In genomic region chr2:59361350-59361780, GRCm38 (mm10) we compare ENCODE assay signal across 11 mouse cellular contexts.
A peak's percentile ranks its signal among the peaks of the same experiment; 100 is the strongest.
DNase-seq lines count a peak whose midpoint lies in the region; ATAC-seq lines count a peak whose summit lies in the region.
"Had no signal": no experiment of that assay in that cellular context is flagged by ENCODE, and none has a peak within 500 bp of the region (broad histone marks: within the 10 kb centered on the region; RNA-seq: fewer than 3 reads in every experiment).

No protein-coding gene starts in this region.

- 41% methylated on average over 4 of the region's 4 CpGs for WGBS in forebrain, embryonic 16.5 days
- WGBS in forebrain, embryonic 12.5 days = 40% methylated on average over 4 of the region's 4 CpGs
- 40% methylated on average over 4 of the region's 4 CpGs for WGBS in limb, embryonic 12.5 days
- 53% methylated on average over 4 of the region's 4 CpGs for WGBS in limb, embryonic 10.5 days
- 25% methylated on average over 4 of the region's 4 CpGs for WGBS in hindbrain, embryonic 12.5 days
- 35% methylated on average over 4 of the region's 4 CpGs for WGBS in neural tube, embryonic 15.5 days

- H3K27ac ChIP-seq in forebrain, embryonic 16.5 days (ENCODE audit: low read length) = 0 out of 2 replicates have a peak overlapping the region, but pooled peaks have one; percentile 33
- no peak overlapping the region for H3K27ac ChIP-seq in forebrain, embryonic 12.5 days
- peak overlapping the region; percentile 47; the same call in 1 of the 2 replicates for H3K27ac ChIP-seq in limb, embryonic 12.5 days
- H3K27ac ChIP-seq in limb, embryonic 10.5 days = no peak overlapping the region
- H3K27ac ChIP-seq in hindbrain, embryonic 12.5 days = 0 out of 2 replicates have a peak overlapping the region, but pooled peaks have one; percentile 9
- 0 out of 2 replicates have a peak overlapping the region, but pooled peaks have one; percentile 48 for H3K27ac ChIP-seq in neural tube, embryonic 15.5 days (replicated peaks)

- H3K36me3 ChIP-seq in forebrain, embryonic 16.5 days (ENCODE audit: control insufficient read depth, insufficient read depth) = no peaks in the 10 kb centered on the region
- no peaks in the 10 kb centered on the region for H3K36me3 ChIP-seq in forebrain, embryonic 12.5 days (replicated peaks)
- no peaks in the 10 kb centered on the region; the same call in 1 of the 2 replicates for H3K36me3 ChIP-seq in limb, embryonic 12.5 days
- H3K36me3 ChIP-seq in limb, embryonic 10.5 days = no peaks in the 10 kb centered on the region
- H3K36me3 ChIP-seq in hindbrain, embryonic 12.5 days = no peaks in the 10 kb centered on the region
- no peaks in the 10 kb centered on the region for H3K36me3 ChIP-seq in neural tube, embryonic 15.5 days

- H3K4me3 ChIP-seq in forebrain, embryonic 16.5 days (replicated peaks; ENCODE audit: low read length) = no peak overlapping the region
- H3K4me3 ChIP-seq in forebrain, embryonic 12.5 days (replicated peaks) = no peak overlapping the region
- no peak overlapping the region for H3K4me3 ChIP-seq in limb, embryonic 12.5 days (replicated peaks)
- no peak overlapping the region for H3K4me3 ChIP-seq in limb, embryonic 10.5 days
- no peak overlapping the region for H3K4me3 ChIP-seq in hindbrain, embryonic 12.5 days
- no peak overlapping the region for H3K4me3 ChIP-seq in neural tube, embryonic 15.5 days (replicated peaks)

- no peaks in the 10 kb centered on the region for H3K9me3 ChIP-seq in forebrain, embryonic 16.5 days (ENCODE audit: control insufficient read depth, low read length)
- H3K9me3 ChIP-seq in forebrain, embryonic 12.5 days = no peaks in the 10 kb centered on the region
- no peaks in the 10 kb centered on the region for H3K9me3 ChIP-seq in limb, embryonic 12.5 days
- H3K9me3 ChIP-seq in limb, embryonic 10.5 days (replicated peaks) = no peaks in the 10 kb centered on the region
- H3K9me3 ChIP-seq in hindbrain, embryonic 12.5 days (replicated peaks) = no peaks in the 10 kb centered on the region
- H3K9me3 ChIP-seq in neural tube, embryonic 15.5 days (replicated peaks) = no peaks in the 10 kb centered on the region

- H3K27me3 ChIP-seq in forebrain, embryonic 16.5 days (replicated peaks; ENCODE audit: control insufficient read depth, insufficient read depth, low read length) = no peaks in the 10 kb centered on the region
- H3K27me3 ChIP-seq in forebrain, embryonic 12.5 days = no peaks in the 10 kb centered on the region
- no peaks in the 10 kb centered on the region for H3K27me3 ChIP-seq in limb, embryonic 12.5 days
- H3K27me3 ChIP-seq in limb, embryonic 10.5 days (ENCODE audit: low read depth, poor library complexity, severe bottlenecking) = no peaks in the 10 kb centered on the region
- H3K27me3 ChIP-seq in hindbrain, embryonic 12.5 days = no peaks in the 10 kb centered on the region
- no peaks in the 10 kb centered on the region for H3K27me3 ChIP-seq in neural tube, embryonic 15.5 days (replicated peaks)

- H3K4me1 ChIP-seq in forebrain, embryonic 16.5 days (replicated peaks; ENCODE audit: control insufficient read depth, insufficient read depth, low read length) = 0 out of 2 replicates have a peak, but pooled peaks cover 3% of the 10 kb centered on the region
- 0 out of 2 replicates have a peak, but pooled peaks cover 4% of the 10 kb centered on the region for H3K4me1 ChIP-seq in forebrain, embryonic 12.5 days
- H3K4me1 ChIP-seq in limb, embryonic 12.5 days (replicated peaks) = peaks cover 7% of the 10 kb centered on the region; the same call in 1 of the 2 replicates
- no peaks in the 10 kb centered on the region; the same call in 1 of the 2 replicates for H3K4me1 ChIP-seq in limb, embryonic 10.5 days
- 0 out of 2 replicates have a peak, but pooled peaks cover 2% of the 10 kb centered on the region for H3K4me1 ChIP-seq in hindbrain, embryonic 12.5 days
- H3K4me1 ChIP-seq in neural tube, embryonic 15.5 days = peaks cover 20% of the 10 kb centered on the region

- no peak overlapping the region for H3K4me2 ChIP-seq in forebrain, embryonic 16.5 days (ENCODE audit: low read length)
- no peak overlapping the region for H3K4me2 ChIP-seq in forebrain, embryonic 12.5 days
- no peak overlapping the region for H3K4me2 ChIP-seq in limb, embryonic 12.5 days
- no peak overlapping the region for H3K4me2 ChIP-seq in hindbrain, embryonic 12.5 days (replicated peaks)
- no peak overlapping the region for H3K4me2 ChIP-seq in neural tube, embryonic 15.5 days

- H3K9ac ChIP-seq in forebrain, embryonic 16.5 days (replicated peaks; ENCODE audit: low read depth, low read length) = no peak overlapping the region
- H3K9ac ChIP-seq in forebrain, embryonic 12.5 days = no peak overlapping the region
- H3K9ac ChIP-seq in limb, embryonic 12.5 days (replicated peaks) = no peak overlapping the region
- H3K9ac ChIP-seq in hindbrain, embryonic 12.5 days = no peak overlapping the region
- H3K9ac ChIP-seq in neural tube, embryonic 15.5 days (replicated peaks) = no peak overlapping the region

- peak; percentile 21; the same call in 1 of the 2 replicates for ATAC-seq in forebrain, embryonic 16.5 days
- no peak for ATAC-seq in forebrain, embryonic 12.5 days (ENCODE audit: low FRiP score)
- no peak for ATAC-seq in limb, embryonic 12.5 days (ENCODE audit: insufficient number of reproducible peaks, insufficient read depth, low FRiP score, low TSS enrichment, low read depth)
- ATAC-seq in hindbrain, embryonic 12.5 days (ENCODE audit: low FRiP score) = no peak
- ATAC-seq in neural tube, embryonic 15.5 days (ENCODE audit: low FRiP score) = no peak
- ATAC-seq: activated CD4-positive, CD25-positive, alpha-beta regulatory T cell, adult 4 months had no signal

- DNase-seq in limb, embryonic 10.5 days (ENCODE audit: low spot score) = no peak
- DNase-seq in layer of hippocampus, adult 11-12 months (ENCODE audit: low spot score) = no peak
- DNase-seq in layer of hippocampus, postnatal 36 days = no peak
- DNase-seq: cerebellum, adult 9-10 months; gastrocnemius, postnatal 36 days had no signal

Comparison
In these comparisons a context has a peak if more than half of its experiments do, and no peak if none do; other contexts are left out.
1. H3K27ac ChIP-seq: peak in forebrain, embryonic 16.5 days (single experiment), limb, embryonic 12.5 days (single experiment), hindbrain, embryonic 12.5 days (single experiment) and neural tube, embryonic 15.5 days (single experiment); none in forebrain, embryonic 12.5 days (single experiment) and limb, embryonic 10.5 days (single experiment).